Comparison of ENCODE assay signal across 22 mouse cellular contexts in the genomic region with DNA sequence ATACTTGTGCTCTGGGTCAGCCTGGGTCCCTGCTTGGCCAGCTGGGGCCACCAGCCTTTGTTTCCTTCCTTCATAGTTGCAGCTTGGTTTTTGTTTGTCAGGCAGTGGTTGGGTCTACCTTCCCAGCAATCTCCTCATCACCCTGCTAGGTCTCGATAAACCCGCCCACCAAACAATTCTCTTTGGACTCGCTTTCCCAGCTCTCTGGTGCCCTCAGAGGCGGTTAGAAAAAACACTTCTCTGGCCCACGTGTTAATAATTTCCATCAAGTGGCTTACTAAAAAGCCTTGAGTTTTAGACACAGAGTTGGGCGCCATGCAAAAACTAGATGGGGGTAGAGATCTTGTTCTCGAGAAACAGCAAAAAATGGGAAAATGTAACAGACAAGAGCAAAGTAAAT.
DNase-seq lines count a peak whose midpoint lies in the region; ATAC-seq and TF ChIP-seq lines count a peak whose summit lies in the region.
"Had no signal": no experiment of that assay in that cellular context is flagged by ENCODE, and none has a peak within 500 bp of the region (broad histone marks: within the 10 kb centered on the region; RNA-seq: fewer than 3 reads in every experiment).

No protein-coding gene starts in this region.

- TF ChIP-seq CTCF in lung, postnatal 0 days (IDR thresholded peaks at IDR 0.05): peak; percentile 44

- H3K9ac ChIP-seq in heart, embryonic 15.5 days: no peak overlapping the region
- H3K9ac ChIP-seq in lung, postnatal 0 days (replicated peaks; ENCODE audit: low read depth): no peak overlapping the region
- no peak overlapping the region for H3K9ac ChIP-seq in embryonic facial prominence, embryonic 14.5 days (ENCODE audit: low read depth, low read length)
- H3K9ac ChIP-seq: forebrain, embryonic 12.5 days had no signal

- no peaks in the 10 kb centered on the region for H3K27me3 ChIP-seq in heart, embryonic 15.5 days
- H3K27me3 ChIP-seq in lung, postnatal 0 days (replicated peaks; ENCODE audit: insufficient read depth, low read length): no peaks in the 10 kb centered on the region
- H3K27me3 ChIP-seq in embryonic facial prominence, embryonic 14.5 days (replicated peaks; ENCODE audit: control insufficient read depth, insufficient read depth, low read length): no peaks in the 10 kb centered on the region
- H3K27me3 ChIP-seq: forebrain, embryonic 12.5 days; Patski had no signal

- 64% methylated on average over 7 of the region's 7 CpGs for WGBS in heart, embryonic 15.5 days
- WGBS in lung, postnatal 0 days: 51% methylated on average over 7 of the region's 7 CpGs
- WGBS in embryonic facial prominence, embryonic 14.5 days: 49% methylated on average over 7 of the region's 7 CpGs

- no peak for TF ChIP-seq EP300 in lung, postnatal 0 days (IDR thresholded peaks at IDR 0.05)

- no peak overlapping the region for H3K4me3 ChIP-seq in heart, embryonic 15.5 days
- no peak overlapping the region for H3K4me3 ChIP-seq in lung, postnatal 0 days (ENCODE audit: low read depth, low read length)
- no peak overlapping the region for H3K4me3 ChIP-seq in embryonic facial prominence, embryonic 14.5 days (ENCODE audit: low read depth, low read length)
- H3K4me3 ChIP-seq: forebrain, embryonic 12.5 days; hindbrain, embryonic 10.5 days; left cerebral cortex, adult 2 months had no signal

- no peaks in the 10 kb centered on the region for H3K9me3 ChIP-seq in heart, embryonic 15.5 days (replicated peaks)
- no peaks in the 10 kb centered on the region for H3K9me3 ChIP-seq in lung, postnatal 0 days (ENCODE audit: low read length)
- no peaks in the 10 kb centered on the region for H3K9me3 ChIP-seq in embryonic facial prominence, embryonic 14.5 days (ENCODE audit: control insufficient read depth, low read length)
- H3K9me3 ChIP-seq: forebrain, embryonic 12.5 days; hindbrain, embryonic 10.5 days had no signal

- ATAC-seq in heart, embryonic 15.5 days (replicated peaks; ENCODE audit: insufficient number of reproducible peaks, insufficient read depth, low FRiP score, low read depth): no peak
- ATAC-seq in lung, postnatal 0 days: no peak
- ATAC-seq in embryonic facial prominence, embryonic 14.5 days (ENCODE audit: low read depth): no peak
- ATAC-seq: Patski had no signal

- no peak for DNase-seq in heart, postnatal 4 days
- peak; percentile 49 for DNase-seq in lung, postnatal 0 days (ENCODE audit: low spot score)
- DNase-seq in lung, postnatal 14 days: no peak
- peak; percentile 24 for DNase-seq in ZHBTc4 (ENCODE audit: low read depth, low spot score)
- peak; percentile 35 for DNase-seq in embryonic facial prominence, embryonic 14.5 days (ENCODE audit: low spot score)
- no peak for DNase-seq in testis, postnatal 14 days (ENCODE audit: low spot score)
- DNase-seq: adrenal gland, postnatal 25 days; cerebellum, adult 18-20 months; gastrocnemius, postnatal 10 days; heart, adult 18-20 months; kidney, adult 18-20 months; kidney, postnatal 10 days; left cerebral cortex, postnatal 4 days; liver; lung, postnatal 36 days; right cerebral cortex, adult 18-20 months; thymus, postnatal 36 days had no signal

- peak overlapping the region; percentile 0 for H3K4me2 ChIP-seq in heart, embryonic 15.5 days
- H3K4me2 ChIP-seq in lung, postnatal 0 days (replicated peaks; ENCODE audit: low read depth, low read length): no peak overlapping the region
- no peak overlapping the region for H3K4me2 ChIP-seq in embryonic facial prominence, embryonic 14.5 days (ENCODE audit: low read depth, low read length)
- H3K4me2 ChIP-seq: forebrain, embryonic 12.5 days had no signal

- H3K4me1 ChIP-seq in heart, embryonic 15.5 days (replicated peaks): peaks cover 8% of the 10 kb centered on the region
- no peaks in the 10 kb centered on the region for H3K4me1 ChIP-seq in lung, postnatal 0 days (ENCODE audit: insufficient read depth, low read depth, low read length)
- peaks cover 3% of the 10 kb centered on the region; the same call in 1 of the 2 replicates for H3K4me1 ChIP-seq in embryonic facial prominence, embryonic 14.5 days (ENCODE audit: control insufficient read depth, insufficient read depth, low read length)
- H3K4me1 ChIP-seq: forebrain, embryonic 12.5 days had no signal

- H3K36me3 ChIP-seq in heart, embryonic 15.5 days: no peaks in the 10 kb centered on the region
- no peaks in the 10 kb centered on the region for H3K36me3 ChIP-seq in lung, postnatal 0 days (ENCODE audit: insufficient read depth, low read length)
- peaks cover 14% of the 10 kb centered on the region; the same call in 1 of the 2 replicates for H3K36me3 ChIP-seq in embryonic facial prominence, embryonic 14.5 days (ENCODE audit: control insufficient read depth, insufficient read depth, low read length)

- no peak overlapping the region for H3K27ac ChIP-seq in heart, embryonic 15.5 days
- no peak overlapping the region for H3K27ac ChIP-seq in lung, postnatal 0 days (ENCODE audit: low read length)
- no peak overlapping the region for H3K27ac ChIP-seq in embryonic facial prominence, embryonic 14.5 days (replicated peaks; ENCODE audit: low read depth, low read length)
- H3K27ac ChIP-seq: forebrain, embryonic 12.5 days; hindbrain, embryonic 10.5 days; left cerebral cortex, adult 2 months had no signal

Comparison
In these comparisons a context has a peak if more than half of its experiments do, and no peak if none do; other contexts are left out.
1. DNase-seq: peak in lung, postnatal 0 days (single experiment), ZHBTc4 (single experiment) and embryonic facial prominence, embryonic 14.5 days (single experiment); none in heart, postnatal 4 days (single experiment), lung, postnatal 14 days (single experiment) and testis, postnatal 14 days (single experiment).